Mouse (Mus musculus): ENCODE results near the gene Pola1. TPM values are rescaled to one million over a fixed set of nuclear protein-coding genes. Genes with fewer than 3 reads are reported as not detected.

Pola1 gene
- polyA plus RNA-seq, 1 experiment from 2014 or later, result 3.0 TPM

- TF ChIP-seq CTCF (IDR thresholded peaks at IDR 0.05; ENCODE audit: low read depth), result no peak
- Histone ChIP-seq H3K36me3 (ENCODE audit: control insufficient read depth, insufficient read depth) (no peaks in the 10 kb centered on the region), H3K27me3 (replicated peaks; ENCODE audit: control insufficient read depth, insufficient read depth, low read length) (peaks cover 70% of the 10 kb centered on the region), H3K9ac (ENCODE audit: low read depth, low read length) (no peak overlapping the region), H3K4me2 (replicated peaks; ENCODE audit: low read depth) (peak overlapping the region; percentile 64), H3K4me1 (replicated peaks; ENCODE audit: control insufficient read depth, insufficient read depth, low read length) (no peaks in the 10 kb centered on the region), H3K4me3 (ENCODE audit: low read depth, low read length) (peak overlapping the region; percentile 34), H3K9me3 (ENCODE audit: control insufficient read depth) (0 out of 2 replicates have a peak, but pooled peaks cover 3% of the 10 kb centered on the region), H3K27ac (ENCODE audit: low read depth, low read length) (no peak overlapping the region)
- 12% methylated on average over 30 of the region's 37 CpGs for WGBS
- no peak for ATAC-seq
Observed at GRCm38 (mm10) chrX:93289076-93289475, 342.9 kb downstream of the Pola1 start.

GRCm38 (mm10) chrX:93288339-93288738 is 343.6 kb downstream of the Pola1 start:
- Histone ChIP-seq H3K27me3 (replicated peaks; ENCODE audit: control insufficient read depth, insufficient read depth, low read length) (peaks cover 63% of the 10 kb centered on the region), H3K9me3 (ENCODE audit: control insufficient read depth) (0 out of 2 replicates have a peak, but pooled peaks cover 3% of the 10 kb centered on the region), H3K4me3 (ENCODE audit: low read depth, low read length) (peak overlapping the region; percentile 34), H3K9ac (ENCODE audit: low read depth, low read length) (no peak overlapping the region), H3K4me2 (replicated peaks; ENCODE audit: low read depth) (peak overlapping the region; percentile 64), H3K27ac (ENCODE audit: low read depth, low read length) (no peak overlapping the region), H3K4me1 (replicated peaks; ENCODE audit: control insufficient read depth, insufficient read depth, low read length) (no peaks in the 10 kb centered on the region), H3K36me3 (ENCODE audit: control insufficient read depth, insufficient read depth) (no peaks in the 10 kb centered on the region)
- 15% methylated on average over 31 of the region's 37 CpGs for WGBS
- no peak for TF ChIP-seq CTCF (IDR thresholded peaks at IDR 0.05; ENCODE audit: low read depth)
- ATAC-seq, result no peak

GRCm38 (mm10) chrX:93286291-93286893 is 345.6 kb downstream of the Pola1 start, which contains the start of gene Arx:
Arx (plus strand) TSS chrX:93286445.
- no peak within 1 kb of the TSS for H3K9ac ChIP-seq (ENCODE audit: low read depth, low read length)
- no peak within 1 kb of the TSS for H3K27ac ChIP-seq (ENCODE audit: low read depth, low read length)
- H3K4me2 ChIP-seq (replicated peaks; ENCODE audit: low read depth), result no peak within 1 kb of the TSS
- TF ChIP-seq CTCF (IDR thresholded peaks at IDR 0.05; ENCODE audit: low read depth), result no peak
- H3K4me3 ChIP-seq (ENCODE audit: low read depth, low read length), result no peak within 1 kb of the TSS; the same call in 1 of the 2 replicates
- H3K9me3 ChIP-seq (ENCODE audit: control insufficient read depth), result 0 out of 2 replicates have a peak, but pooled peaks cover 3% of the 10 kb centered on the region
- WGBS, result 20% methylated on average over 31 of the region's 31 CpGs
- H3K36me3 ChIP-seq (ENCODE audit: control insufficient read depth, insufficient read depth), result no peaks in the 10 kb centered on the region
- no peaks in the 10 kb centered on the region for H3K4me1 ChIP-seq (replicated peaks; ENCODE audit: control insufficient read depth, insufficient read depth, low read length)
- H3K27me3 ChIP-seq (replicated peaks; ENCODE audit: control insufficient read depth, insufficient read depth, low read length), result peaks cover 63% of the 10 kb centered on the region
- ATAC-seq, result peak; percentile 69

GRCm38 (mm10) chrX:93285091-93285490 is 346.9 kb downstream of the Pola1 start:
- Histone ChIP-seq H3K27me3 (replicated peaks; ENCODE audit: control insufficient read depth, insufficient read depth, low read length) (peaks cover 70% of the 10 kb centered on the region), H3K4me2 (replicated peaks; ENCODE audit: low read depth) (no peak overlapping the region), H3K27ac (ENCODE audit: low read depth, low read length) (no peak overlapping the region), H3K9me3 (ENCODE audit: control insufficient read depth) (0 out of 2 replicates have a peak, but pooled peaks cover 3% of the 10 kb centered on the region), H3K9ac (ENCODE audit: low read depth, low read length) (no peak overlapping the region), H3K4me3 (ENCODE audit: low read depth, low read length) (no peak overlapping the region), H3K36me3 (ENCODE audit: control insufficient read depth, insufficient read depth) (no peaks in the 10 kb centered on the region), H3K4me1 (replicated peaks; ENCODE audit: control insufficient read depth, insufficient read depth, low read length) (no peaks in the 10 kb centered on the region)
- 22% methylated on average over 10 of the region's 10 CpGs for WGBS
- ATAC-seq, result no peak
- TF ChIP-seq CTCF (IDR thresholded peaks at IDR 0.05; ENCODE audit: low read depth), result no peak

GRCm38 (mm10) chrX:93281756-93282155 is 350.2 kb downstream of the Pola1 start:
- H3K4me1 ChIP-seq (replicated peaks; ENCODE audit: control insufficient read depth, insufficient read depth, low read length), result no peaks in the 10 kb centered on the region
- 26% methylated on average over 5 of the region's 5 CpGs for WGBS
- no peak for TF ChIP-seq CTCF (IDR thresholded peaks at IDR 0.05; ENCODE audit: low read depth)
- no peak overlapping the region; the same call in 1 of the 2 replicates for H3K4me2 ChIP-seq (replicated peaks; ENCODE audit: low read depth)
- no peak overlapping the region for H3K9ac ChIP-seq (ENCODE audit: low read depth, low read length)
- 0 out of 2 replicates have a peak overlapping the region, but pooled peaks have one; percentile 5 for H3K4me3 ChIP-seq (ENCODE audit: low read depth, low read length)
- H3K36me3 ChIP-seq (ENCODE audit: control insufficient read depth, insufficient read depth), result no peaks in the 10 kb centered on the region
- no peak overlapping the region for H3K27ac ChIP-seq (ENCODE audit: low read depth, low read length)
- 0 out of 2 replicates have a peak, but pooled peaks cover 2% of the 10 kb centered on the region for H3K9me3 ChIP-seq (ENCODE audit: control insufficient read depth)
- no peak for ATAC-seq
- H3K27me3 ChIP-seq (replicated peaks; ENCODE audit: control insufficient read depth, insufficient read depth, low read length), result peaks cover 60% of the 10 kb centered on the region

- Histone ChIP-seq H3K36me3 (ENCODE audit: control insufficient read depth, insufficient read depth) (no peaks in the 10 kb centered on the region), H3K4me3 (ENCODE audit: low read depth, low read length) (peak overlapping the region; percentile 5; the same call in 1 of the 2 replicates), H3K4me2 (replicated peaks; ENCODE audit: low read depth) (peak overlapping the region; percentile 18; the same call in 1 of the 2 replicates), H3K9me3 (ENCODE audit: control insufficient read depth) (no peaks in the 10 kb centered on the region), H3K4me1 (replicated peaks; ENCODE audit: control insufficient read depth, insufficient read depth, low read length) (no peaks in the 10 kb centered on the region), H3K9ac (ENCODE audit: low read depth, low read length) (no peak overlapping the region), H3K27ac (ENCODE audit: low read depth, low read length) (no peak overlapping the region), H3K27me3 (replicated peaks; ENCODE audit: control insufficient read depth, insufficient read depth, low read length) (peaks cover 57% of the 10 kb centered on the region)
- peak; percentile 71 for TF ChIP-seq CTCF (IDR thresholded peaks at IDR 0.05; ENCODE audit: low read depth)
- WGBS, result 21% methylated on average over 23 of the region's 23 CpGs
- ATAC-seq, result no peak
Observed at GRCm38 (mm10) chrX:93281028-93281723, 350.8 kb downstream of the Pola1 start.
